Mouse (Mus musculus): ENCODE results near the gene Runx2. TPM values are rescaled to one million over a fixed set of nuclear protein-coding genes. Genes with fewer than 3 reads are reported as not detected.

Runx2 gene
- total and polyA plus RNA-seq, 3 experiments = not detected

GRCm38 (mm10) chr17:44528617-44529016, 286.0 kb downstream of the Runx2 start:
- no peaks in the 10 kb centered on the region for H3K79me2 ChIP-seq (ENCODE audit: control insufficient read depth, insufficient read depth, low read length, poor library complexity)
- no peak overlapping the region for H3K27ac ChIP-seq (ENCODE audit: control insufficient read depth, low read depth, low read length)
- no peaks in the 10 kb centered on the region for H3K4me1 ChIP-seq (ENCODE audit: control insufficient read depth in 1 of 2, insufficient read depth in 2 of 2, low read length in 2 of 2)
- no peaks in the 10 kb centered on the region for H3K9me3 ChIP-seq (replicated peaks; ENCODE audit: insufficient read depth, low read length)
- DNase-seq (ENCODE audit: low read depth, low spot score) = no peak
- H3K4me3 ChIP-seq (ENCODE audit: control insufficient read depth in 1 of 2, insufficient read depth in 1 of 2, low read depth in 2 of 2, low read length in 2 of 2) = no peak overlapping the region
- no peak overlapping the region for H3K9ac ChIP-seq (ENCODE audit: control insufficient read depth, low read depth, low read length, poor library complexity, severe bottlenecking)
- no peaks in the 10 kb centered on the region for H3K27me3 ChIP-seq (ENCODE audit: control insufficient read depth in 1 of 2, insufficient read depth in 2 of 2, low read length in 2 of 2)
- TF ChIP-seq JUND (IDR thresholded peaks at IDR 0.05; ENCODE audit: low read depth, low read length) = no peak
- no peak for TF ChIP-seq RCOR1 (IDR thresholded peaks at IDR 0.05; ENCODE audit: low read depth, low read length)
- no peak for TF ChIP-seq POLR2AphosphoS2 (IDR thresholded peaks at IDR 0.05; ENCODE audit: low read length)
- no peak for TF ChIP-seq MAZ (IDR thresholded peaks at IDR 0.05; ENCODE audit: low read depth, low read length)
- TF ChIP-seq MEF2A (IDR thresholded peaks at IDR 0.05; ENCODE audit: extremely low read depth, insufficient replicate concordance, low read depth, low read length, poor library complexity, severe bottlenecking) = no peak
- no peak for TF ChIP-seq CHD1 (IDR thresholded peaks at IDR 0.05; ENCODE audit: low read depth, low read length)
- no peak for TF ChIP-seq KAT2A (conservative IDR thresholded peaks at IDR 0.05; ENCODE audit: low read depth, low read length)
- TF ChIP-seq RAD21 (IDR thresholded peaks at IDR 0.05; ENCODE audit: low read depth, low read length) = no peak
- TF ChIP-seq TCF12 (IDR thresholded peaks at IDR 0.05; ENCODE audit: low read depth, low read length) = no peak
- no peak for TF ChIP-seq GATA1 (IDR thresholded peaks at IDR 0.05; ENCODE audit: low read depth, low read length)
- no peak for TF ChIP-seq MYC (IDR thresholded peaks at IDR 0.05; ENCODE audit: low read depth, low read length)
- TF ChIP-seq ZC3H11A (IDR thresholded peaks at IDR 0.05; ENCODE audit: low read depth, low read length) = no peak
- no peak for TF ChIP-seq GABPA (IDR thresholded peaks at IDR 0.05; ENCODE audit: low read depth, low read length)
- no peak for TF ChIP-seq USF1 (IDR thresholded peaks at IDR 0.05; ENCODE audit: low read depth, low read length)
- no peak for TF ChIP-seq POLR2A (IDR thresholded peaks at IDR 0.05; ENCODE audit: control insufficient read depth in 1 of 2, insufficient read depth in 1 of 2, low read depth in 1 of 2, low read length in 2 of 2, poor library complexity in 1 of 2)
- TF ChIP-seq UBTF (IDR thresholded peaks at IDR 0.05; ENCODE audit: borderline replicate concordance, insufficient read depth, low read depth, low read length) = no peak
- no peaks in the 10 kb centered on the region for H3K36me3 ChIP-seq (ENCODE audit: control insufficient read depth in 1 of 2, insufficient read depth in 2 of 2, low read length in 2 of 2)

GRCm38 (mm10) chr17:44524146-44524545, 290.5 kb downstream of the Runx2 start:
- TF ChIP-seq MAZ (IDR thresholded peaks at IDR 0.05; ENCODE audit: low read depth, low read length) = no peak
- no peak for TF ChIP-seq NRF1 (IDR thresholded peaks at IDR 0.05; ENCODE audit: insufficient read depth, low read depth, low read length, poor library complexity, severe bottlenecking)
- no peak for TF ChIP-seq POLR2AphosphoS5 (IDR thresholded peaks at IDR 0.05; ENCODE audit: borderline replicate concordance, low read depth, low read length)
- TF ChIP-seq MAFK (IDR thresholded peaks at IDR 0.05; ENCODE audit: borderline replicate concordance, low read depth, low read length) = no peak
- no peak for TF ChIP-seq MYC (IDR thresholded peaks at IDR 0.05; ENCODE audit: low read depth, low read length)
- H3K9ac ChIP-seq (ENCODE audit: control insufficient read depth, low read depth, low read length, poor library complexity, severe bottlenecking) = no peak overlapping the region
- no peaks in the 10 kb centered on the region for H3K79me2 ChIP-seq (ENCODE audit: control insufficient read depth, insufficient read depth, low read length, poor library complexity)
- no peak overlapping the region for H3K27ac ChIP-seq (ENCODE audit: control insufficient read depth, low read depth, low read length)
- H3K9me3 ChIP-seq (replicated peaks; ENCODE audit: insufficient read depth, low read length) = no peaks in the 10 kb centered on the region
- DNase-seq (ENCODE audit: low read depth, low spot score) = no peak
- H3K4me1 ChIP-seq (ENCODE audit: control insufficient read depth in 1 of 2, insufficient read depth in 2 of 2, low read length in 2 of 2) = no peaks in the 10 kb centered on the region
- H3K27me3 ChIP-seq (ENCODE audit: control insufficient read depth in 1 of 2, insufficient read depth in 2 of 2, low read length in 2 of 2) = no peaks in the 10 kb centered on the region
- H3K36me3 ChIP-seq (ENCODE audit: control insufficient read depth in 1 of 2, insufficient read depth in 2 of 2, low read length in 2 of 2) = no peaks in the 10 kb centered on the region
- no peak overlapping the region for H3K4me3 ChIP-seq (ENCODE audit: control insufficient read depth in 1 of 2, insufficient read depth in 1 of 2, low read depth in 2 of 2, low read length in 2 of 2)
